Mouse (Mus musculus) embryo, embryonic 11 days (tissue): Measurements from ENCODE around the gene Zfp27.

ENCODE experiments used
- DNase-seq: peaks from one replicate; pipeline ENCODE4 v3.0.0-alpha.2; 2015

Zfp27 gene

GRCm38 (mm10) chr7:29905966-29906681 lies at the start of gene Zfp27:
Gene Zfp27 (minus strand): TSS chr7:29906572.
- peak; percentile 94 for DNase-seq

- peak; percentile 65 for DNase-seq
Observed at GRCm38 (mm10) chr7:29954731-29955130, 48.4 kb upstream of the Zfp27 start.

- peak; percentile 91 for DNase-seq
Observed at GRCm38 (mm10) chr7:29953513-29954401, 47.4 kb upstream of the Zfp27 start, which contains the start of gene Zfp74. Gene Zfp74 (minus strand): TSS chr7:29954089.

GRCm38 (mm10) chr7:29953086-29953485 lies 46.7 kb upstream of the Zfp27 start:
- no peak for DNase-seq

GRCm38 (mm10) chr7:29944201-29944600 lies 37.8 kb upstream of the Zfp27 start:
- no peak for DNase-seq

- no peak for DNase-seq
Observed at GRCm38 (mm10) chr7:29943720-29944119, 37.3 kb upstream of the Zfp27 start.

GRCm38 (mm10) chr7:29942740-29943139 lies 36.4 kb upstream of the Zfp27 start:
- no peak for DNase-seq

- DNase-seq, result no peak
Observed at GRCm38 (mm10) chr7:29941027-29941426, 34.7 kb upstream of the Zfp27 start.

GRCm38 (mm10) chr7:29938856-29939255 lies 32.5 kb upstream of the Zfp27 start:
- DNase-seq, result no peak

- DNase-seq, result no peak
Observed at GRCm38 (mm10) chr7:29922780-29923179, 16.4 kb upstream of the Zfp27 start.

GRCm38 (mm10) chr7:29921439-29922093 lies 15.2 kb upstream of the Zfp27 start:
- no peak for DNase-seq

GRCm38 (mm10) chr7:29918062-29918453 lies 11.7 kb upstream of the Zfp27 start:
- DNase-seq, result no peak

- no peak for DNase-seq
Observed at GRCm38 (mm10) chr7:29917371-29918061, 11.1 kb upstream of the Zfp27 start.

- no peak for DNase-seq
Observed at GRCm38 (mm10) chr7:29912172-29912571, 5.8 kb upstream of the Zfp27 start.

- no peak for DNase-seq
Observed at GRCm38 (mm10) chr7:29910252-29910651, 3.9 kb upstream of the Zfp27 start.

- DNase-seq, result peak; percentile 95
Observed at GRCm38 (mm10) chr7:29908130-29908950, 2.0 kb upstream of the Zfp27 start, which contains the start of gene Zfp383. Gene Zfp383 (plus strand): TSS chr7:29908223.

- DNase-seq, result no peak
Observed at GRCm38 (mm10) chr7:29907206-29907605, 834 bp upstream of the Zfp27 start.

- DNase-seq, result no peak
Observed at GRCm38 (mm10) chr7:29906682-29907058, 298 bp upstream of the Zfp27 start.

GRCm38 (mm10) chr7:29904101-29904500 lies 2.3 kb downstream of the Zfp27 start:
- DNase-seq, result no peak

- DNase-seq, result no peak
Observed at GRCm38 (mm10) chr7:29898351-29898750, 8.0 kb downstream of the Zfp27 start.

- DNase-seq, result no peak
Observed at GRCm38 (mm10) chr7:29892756-29893155, 13.6 kb downstream of the Zfp27 start.

GRCm38 (mm10) chr7:29890501-29890900 lies 15.9 kb downstream of the Zfp27 start:
- no peak for DNase-seq
